Mouse (Mus musculus): ENCODE measurements around the gene Ufsp1. TPM values are rescaled to one million over a fixed set of nuclear protein-coding genes. Genes with fewer than 3 reads are reported as not detected.
"Not testable (repeated sequence)": the region's sequence is repeated elsewhere in the genome, so short reads cannot be mapped to it uniquely, and the experiment has no call there.

Gene Ufsp1
- polyA plus RNA-seq (2015; fragmentation: Nextera tagmentation; extraction: Ambion mirVana): 10.9 and 11.0 TPM in 2 replicates

GRCm38 (mm10) chr5:137293839-137294743, at the start of gene Ufsp1:
Gene Ufsp1 (plus strand): TSS chr5:137294629.
- H3K4me1 ChIP-seq: peaks cover 27% of the 10 kb centered on the region
- peak; percentile 93 for ATAC-seq (ENCODE audit: insufficient number of reproducible peaks, low FRiP score, low TSS enrichment, low read depth)
- no peaks in the 10 kb centered on the region for H3K9me3 ChIP-seq (replicated peaks)
- under 1% methylated on average over 52 of the region's 52 CpGs for WGBS
- peaks cover 41% of the 10 kb centered on the region for H3K36me3 ChIP-seq
- peak within 1 kb of the TSS; percentile 95 for H3K27ac ChIP-seq (replicated peaks)
- peak within 1 kb of the TSS; percentile 74 for H3K9ac ChIP-seq
- peaks cover 28% of the 10 kb centered on the region for H3K27me3 ChIP-seq
- peak within 1 kb of the TSS; percentile 57 for H3K4me3 ChIP-seq (replicated peaks)
- H3K4me2 ChIP-seq (replicated peaks): peak within 1 kb of the TSS; percentile 98

GRCm38 (mm10) chr5:137263897-137264720, 30.3 kb upstream of the Ufsp1 start:
- Histone ChIP-seq H3K9me3 (replicated peaks) (no peaks in the 10 kb centered on the region), H3K36me3 (no peaks in the 10 kb centered on the region)

GRCm38 (mm10) chr5:137264787-137265186, 29.6 kb upstream of the Ufsp1 start:
- no peaks in the 10 kb centered on the region; the same call in 1 of the 2 replicates for H3K27me3 ChIP-seq
- no peak overlapping the region for H3K9ac ChIP-seq
- no peak overlapping the region for H3K27ac ChIP-seq (replicated peaks)
- H3K4me1 ChIP-seq: no peaks in the 10 kb centered on the region
- H3K4me2 ChIP-seq (replicated peaks): no peak overlapping the region
- H3K36me3 ChIP-seq: no peaks in the 10 kb centered on the region
- H3K9me3 ChIP-seq (replicated peaks): no peaks in the 10 kb centered on the region
- no peak for ATAC-seq (ENCODE audit: insufficient number of reproducible peaks, low FRiP score, low TSS enrichment, low read depth)
- no peak overlapping the region for H3K4me3 ChIP-seq (replicated peaks)
- WGBS: 88% methylated on average over 11 of the region's 11 CpGs

More at GRCm38 (mm10) chr5:137263897-137264720, 30.3 kb upstream of the Ufsp1 start:
- ATAC-seq (ENCODE audit: insufficient number of reproducible peaks, low FRiP score, low TSS enrichment, low read depth): no peak
- Histone ChIP-seq H3K4me2 (replicated peaks) (no peak overlapping the region), H3K4me3 (replicated peaks) (no peak overlapping the region), H3K4me1 (no peaks in the 10 kb centered on the region), H3K27ac (replicated peaks) (no peak overlapping the region), H3K27me3 (no peaks in the 10 kb centered on the region; the same call in 1 of the 2 replicates), H3K9ac (no peak overlapping the region)
- 83% methylated on average over 14 of the region's 14 CpGs for WGBS

- no peak overlapping the region for H3K27ac ChIP-seq (replicated peaks)
- H3K9ac ChIP-seq: no peak overlapping the region
- no peaks in the 10 kb centered on the region for H3K9me3 ChIP-seq (replicated peaks)
- H3K27me3 ChIP-seq: no peaks in the 10 kb centered on the region; the same call in 1 of the 2 replicates
- 0 out of 2 replicates have a peak overlapping the region, but pooled peaks have one; percentile 19 for H3K4me2 ChIP-seq (replicated peaks)
- H3K36me3 ChIP-seq: no peaks in the 10 kb centered on the region
- H3K4me1 ChIP-seq: no peaks in the 10 kb centered on the region
- H3K4me3 ChIP-seq (replicated peaks): no peak overlapping the region
- ATAC-seq (ENCODE audit: insufficient number of reproducible peaks, low FRiP score, low TSS enrichment, low read depth): 0 out of 2 replicates have a peak, but pooled peaks have one; percentile 19
- 29% methylated on average over 15 of the region's 18 CpGs for WGBS
Observed at GRCm38 (mm10) chr5:137268131-137268910, 26.1 kb upstream of the Ufsp1 start.

GRCm38 (mm10) chr5:137277360-137278342, 16.8 kb upstream of the Ufsp1 start:
- H3K4me3 ChIP-seq (replicated peaks): no peak overlapping the region
- no peak overlapping the region for H3K9ac ChIP-seq
- no peaks in the 10 kb centered on the region for H3K36me3 ChIP-seq
- no peaks in the 10 kb centered on the region for H3K9me3 ChIP-seq (replicated peaks)
- no peaks in the 10 kb centered on the region for H3K4me1 ChIP-seq
- no peak overlapping the region for H3K4me2 ChIP-seq (replicated peaks)
- 44% methylated on average over 18 of the region's 18 CpGs for WGBS
- H3K27me3 ChIP-seq: no peaks in the 10 kb centered on the region
- H3K27ac ChIP-seq (replicated peaks): no peak overlapping the region
- peak; percentile 57; the same call in 1 of the 2 replicates for ATAC-seq (ENCODE audit: insufficient number of reproducible peaks, low FRiP score, low TSS enrichment, low read depth)

DNA sequence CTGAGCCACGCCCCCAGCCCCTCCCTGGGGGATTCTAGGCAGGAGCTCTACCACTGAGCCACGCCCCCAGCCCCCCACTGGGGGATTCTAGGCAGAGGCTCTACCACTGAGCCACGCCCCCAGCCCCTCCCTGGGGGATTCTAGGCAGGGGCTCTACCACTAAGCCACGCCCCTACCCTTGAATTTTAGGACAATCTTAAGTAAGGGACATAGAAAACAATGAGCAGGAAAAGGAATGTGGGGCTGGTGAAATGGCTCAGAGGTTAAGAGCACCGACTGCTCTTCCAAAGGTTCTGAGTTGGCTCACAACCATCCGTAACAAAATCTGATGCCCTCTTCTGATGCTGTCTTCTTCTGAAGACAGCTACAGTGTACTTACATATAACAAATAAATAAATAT, 10.0 kb upstream of the Ufsp1 start:
- not testable (repeated sequence) for ATAC-seq (ENCODE audit: insufficient number of reproducible peaks, low FRiP score, low TSS enrichment, low read depth); H3K9me3 ChIP-seq (replicated peaks); H3K4me2 ChIP-seq (replicated peaks); H3K4me3 ChIP-seq (replicated peaks); H3K9ac ChIP-seq; H3K27ac ChIP-seq (replicated peaks); H3K36me3 ChIP-seq
- Histone ChIP-seq H3K27me3 (peaks cover 20% of the 10 kb centered on the region), H3K4me1 (peaks cover 24% of the 10 kb centered on the region)
- 87% methylated on average over 5 of the region's 6 CpGs for WGBS

DNA sequence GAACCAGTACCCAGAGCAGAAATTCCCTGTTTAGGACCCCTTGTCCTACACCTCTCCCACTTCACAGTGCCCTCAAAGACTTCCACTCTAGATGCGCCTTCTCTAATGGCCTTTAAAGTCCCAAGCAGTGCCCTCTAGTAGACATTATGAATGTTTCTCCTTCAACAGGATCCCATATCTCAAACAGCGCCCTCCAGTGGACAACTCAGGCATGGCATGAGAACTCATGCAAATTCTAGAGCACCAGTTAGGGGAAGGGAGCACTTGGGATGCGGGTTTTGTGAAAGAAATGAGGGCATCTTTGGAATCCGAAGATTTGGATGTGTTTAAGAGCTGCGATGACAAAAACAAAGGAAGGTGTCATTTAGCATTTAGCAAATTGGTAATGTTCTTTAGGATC, 9.4 kb upstream of the Ufsp1 start:
- Histone ChIP-seq H3K4me3 (replicated peaks) (no peak overlapping the region), H3K27ac (replicated peaks) (no peak overlapping the region), H3K4me2 (replicated peaks) (no peak overlapping the region), H3K27me3 (peaks cover 27% of the 10 kb centered on the region), H3K9ac (no peak overlapping the region), H3K9me3 (replicated peaks) (no peaks in the 10 kb centered on the region), H3K36me3 (no peaks in the 10 kb centered on the region), H3K4me1 (peaks cover 25% of the 10 kb centered on the region)
- ATAC-seq (ENCODE audit: insufficient number of reproducible peaks, low FRiP score, low TSS enrichment, low read depth): no peak
- WGBS: 62% methylated on average over 5 of the region's 5 CpGs

DNA sequence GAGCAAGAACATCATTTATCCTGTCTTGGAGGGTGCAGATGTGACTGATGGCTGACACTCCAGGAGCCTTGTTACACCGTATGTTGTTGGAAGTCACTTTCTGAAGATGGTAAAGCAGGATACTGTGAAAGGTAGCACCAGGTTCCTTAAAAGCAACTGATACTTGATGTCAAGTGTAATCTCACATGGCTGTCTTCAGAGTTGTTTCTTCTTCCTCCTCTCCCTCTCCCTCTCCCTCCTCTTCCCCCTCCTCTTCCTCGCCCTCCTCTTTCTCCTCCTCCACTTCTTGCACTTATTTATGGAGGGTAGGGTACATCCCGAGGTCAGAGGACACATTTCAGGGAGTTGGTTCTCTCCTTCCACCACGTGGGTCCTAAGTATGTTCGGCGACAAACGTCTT, 8.4 kb upstream of the Ufsp1 start:
- Histone ChIP-seq H3K27me3 (peaks cover 36% of the 10 kb centered on the region), H3K4me2 (replicated peaks) (no peak overlapping the region), H3K4me3 (replicated peaks) (no peak overlapping the region), H3K9ac (no peak overlapping the region), H3K27ac (replicated peaks) (no peak overlapping the region), H3K4me1 (peaks cover 25% of the 10 kb centered on the region), H3K36me3 (no peaks in the 10 kb centered on the region), H3K9me3 (replicated peaks) (no peaks in the 10 kb centered on the region)
- 40% methylated on average over 7 of the region's 7 CpGs for WGBS
- no peak for ATAC-seq (ENCODE audit: insufficient number of reproducible peaks, low FRiP score, low TSS enrichment, low read depth)

- no peak overlapping the region for H3K9ac ChIP-seq
- H3K9me3 ChIP-seq (replicated peaks): no peaks in the 10 kb centered on the region
- peak overlapping the region; percentile 43 for H3K4me3 ChIP-seq (replicated peaks)
- H3K4me1 ChIP-seq: peaks cover 25% of the 10 kb centered on the region
- H3K27ac ChIP-seq (replicated peaks): no peak overlapping the region
- H3K27me3 ChIP-seq: peaks cover 41% of the 10 kb centered on the region
- H3K4me2 ChIP-seq (replicated peaks): peak overlapping the region; percentile 85
- peak; percentile 69 for ATAC-seq (ENCODE audit: insufficient number of reproducible peaks, low FRiP score, low TSS enrichment, low read depth)
- under 1% methylated on average over 16 of the region's 16 CpGs for WGBS
- no peaks in the 10 kb centered on the region for H3K36me3 ChIP-seq
Observed at GRCm38 (mm10) chr5:137286655-137287031, 7.8 kb upstream of the Ufsp1 start.
